Mouse (Mus musculus) lung, postnatal 10 days (tissue): ENCODE measurements around the gene Gm17555.
"Not testable (repeated sequence)": the region's sequence is repeated elsewhere in the genome, so short reads cannot be mapped to it uniquely, and the experiment has no call there.

Experiments used
- DNase-seq: peaks from one replicate; pipeline ENCODE4 v3.0.0; 2021

The Gm17555 gene

DNA sequence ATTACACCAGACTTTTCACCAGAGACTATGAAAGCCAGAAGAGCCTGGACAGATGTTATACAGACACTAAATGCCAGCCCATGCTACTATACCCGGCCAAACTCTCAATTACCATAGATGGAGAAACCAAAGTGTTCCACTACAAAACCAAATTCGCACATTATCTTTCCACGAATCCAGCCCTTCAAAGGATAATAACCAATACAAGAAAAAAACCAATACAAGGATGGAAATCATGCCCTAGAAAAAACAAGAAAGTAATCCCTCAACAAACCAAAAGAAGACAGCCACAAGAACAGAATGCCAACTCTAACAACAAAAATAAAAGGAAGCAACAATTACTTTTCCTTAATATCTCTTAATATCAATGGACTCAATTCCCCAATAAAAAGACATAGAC, at the start of gene Gm17555:
Gene Gm17555 (plus strand): TSS at position 301 of the 400 bp plus-strand sequence.
- DNase-seq: not testable (repeated sequence)

DNA sequence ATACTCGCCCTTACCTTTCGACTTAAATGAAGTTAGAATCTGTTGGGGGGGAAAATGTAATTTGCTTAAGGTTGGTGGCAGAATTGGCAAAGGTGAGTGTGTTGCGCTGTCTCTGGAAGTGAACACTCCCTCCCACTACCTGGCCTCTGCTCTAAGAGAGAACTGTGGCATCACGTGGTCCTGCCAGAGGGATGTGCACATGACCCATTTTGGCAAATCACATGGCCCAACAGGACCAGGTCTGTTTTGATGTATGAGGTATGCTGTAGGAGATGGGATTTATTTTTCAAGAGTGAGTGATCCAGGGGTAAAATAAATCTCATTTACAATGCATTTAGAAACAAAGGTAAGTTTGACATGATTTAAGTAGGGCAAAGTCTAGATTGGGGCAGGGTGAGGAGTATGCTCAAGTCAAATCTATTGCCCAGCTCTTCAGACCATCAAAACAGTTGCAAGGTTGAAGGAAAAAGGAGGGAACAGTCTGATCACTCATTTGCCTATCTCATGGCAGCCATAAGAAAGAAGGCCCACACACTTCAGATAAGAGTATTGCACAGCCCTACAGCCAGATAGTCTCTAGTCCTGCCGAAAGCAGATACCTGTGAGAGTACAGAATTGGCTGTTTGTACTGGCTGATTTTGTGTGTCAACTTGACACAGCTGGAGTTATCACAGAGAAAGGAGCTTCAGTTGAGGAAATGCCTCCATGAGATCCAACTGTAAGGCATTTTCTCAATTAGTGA, 49.5 kb upstream of the Gm17555 start:
- no peak for DNase-seq

DNA sequence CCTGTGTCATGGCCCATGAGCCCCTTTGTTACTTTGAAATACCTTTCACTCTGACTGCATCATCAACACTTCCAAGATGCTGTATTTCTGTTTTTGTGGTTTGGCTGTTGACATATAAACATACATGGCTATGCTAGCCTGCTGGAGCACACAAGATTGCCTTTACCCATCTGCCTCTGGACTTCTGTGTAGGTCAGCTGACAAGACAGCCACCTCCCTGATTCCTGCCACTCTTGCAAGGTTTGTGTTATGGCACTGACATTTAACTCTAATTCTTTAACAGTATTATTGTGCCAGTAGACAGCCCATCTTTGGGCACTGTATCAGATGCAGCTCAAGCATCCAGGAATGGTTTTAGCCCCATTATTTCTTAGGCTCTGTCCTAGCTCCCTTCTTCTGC, 48.6 kb upstream of the Gm17555 start:
- DNase-seq: no peak

DNA sequence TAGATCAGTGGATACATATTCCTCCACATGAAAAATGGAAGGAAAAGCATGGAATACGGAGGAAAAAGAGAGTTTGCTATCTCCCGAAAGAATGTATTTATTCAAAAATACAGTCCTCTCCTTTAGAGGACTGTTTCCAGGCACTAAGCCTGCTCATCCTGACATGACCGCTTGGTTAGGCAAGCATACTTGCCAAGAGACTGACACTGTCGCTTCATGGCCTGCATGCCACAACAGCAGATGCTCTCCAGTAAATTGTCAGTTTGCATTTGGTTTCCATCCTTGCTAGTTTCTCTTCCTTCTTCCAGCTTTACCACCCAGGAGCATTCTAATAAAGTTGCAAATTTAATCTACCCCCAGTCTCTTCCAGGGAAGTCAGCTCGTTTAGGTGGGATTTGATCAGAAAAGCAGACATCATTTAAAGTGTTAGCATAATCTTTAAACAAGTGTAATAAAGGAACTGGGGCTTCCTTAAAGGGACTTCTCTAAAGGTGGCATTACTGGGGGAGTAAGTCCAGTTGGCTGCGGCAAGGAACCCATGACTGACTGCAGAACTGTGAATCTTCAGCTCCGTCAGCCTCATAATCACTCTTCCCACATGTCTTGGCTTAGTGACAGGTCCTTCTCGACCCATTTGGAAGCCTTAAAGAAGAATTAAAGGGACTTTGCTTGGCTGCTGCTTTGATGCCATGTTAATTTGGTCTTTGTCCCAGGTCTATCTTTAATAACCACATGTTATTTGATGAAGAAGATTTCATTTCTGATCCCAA, 47.9 kb upstream of the Gm17555 start:
- no peak for DNase-seq

DNA sequence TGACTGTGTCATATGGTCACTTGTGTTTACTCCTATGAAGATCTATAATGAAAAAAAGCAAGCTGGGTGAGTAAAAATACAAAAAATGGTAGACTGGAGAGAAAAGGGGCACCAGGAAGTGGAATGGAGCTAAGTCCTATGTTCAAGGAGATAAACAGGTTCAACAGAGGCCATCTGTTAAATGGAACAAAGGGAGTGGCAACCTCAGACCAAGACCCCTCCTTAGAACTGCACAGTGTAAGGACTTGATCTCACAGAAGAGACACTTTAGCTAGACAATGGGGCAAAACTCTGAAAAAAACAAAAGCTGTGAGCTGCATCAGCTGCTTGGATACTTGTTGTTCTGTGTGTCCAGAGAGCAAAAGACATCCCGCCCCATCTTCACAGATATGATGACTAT, 43.5 kb upstream of the Gm17555 start:
- no peak for DNase-seq

DNA sequence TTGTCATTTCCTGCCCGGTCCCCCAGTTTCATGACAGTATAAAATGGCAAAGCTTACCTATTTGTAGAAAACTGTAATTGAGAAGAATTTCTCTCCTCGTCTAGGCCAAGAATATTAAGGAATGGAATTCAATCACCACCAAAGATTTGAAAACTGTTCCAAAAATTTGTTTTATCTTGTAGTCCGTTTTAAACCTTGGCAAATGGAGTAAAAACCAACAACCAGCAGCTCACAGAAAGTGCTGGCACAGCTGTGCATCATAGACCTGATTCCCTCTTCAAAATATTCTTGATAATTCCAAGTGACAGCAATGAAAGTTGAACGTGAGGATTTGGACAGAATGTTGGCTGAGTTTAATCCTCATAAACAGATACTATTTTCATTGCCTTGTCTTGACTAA, 23.6 kb upstream of the Gm17555 start:
- no peak for DNase-seq

DNA sequence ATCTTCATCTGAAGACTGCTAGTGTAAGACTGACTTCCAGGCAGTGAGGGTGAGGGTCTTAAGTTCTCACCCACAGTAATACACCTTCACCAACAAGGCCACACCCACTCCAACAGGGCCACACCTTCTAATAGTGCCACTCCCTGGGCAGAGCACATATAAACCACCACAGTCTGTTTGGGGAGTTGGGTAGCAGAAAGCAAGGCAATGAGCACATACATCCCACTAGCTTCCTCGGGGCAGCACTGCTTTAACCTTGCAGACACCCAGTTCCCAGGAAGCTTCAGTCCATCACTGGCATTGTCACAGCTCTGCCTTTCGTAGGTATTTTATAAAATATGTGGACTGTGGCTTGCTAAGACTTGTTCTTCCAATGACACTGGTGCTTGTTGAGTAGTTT, 22.8 kb upstream of the Gm17555 start:
- DNase-seq: no peak

DNA sequence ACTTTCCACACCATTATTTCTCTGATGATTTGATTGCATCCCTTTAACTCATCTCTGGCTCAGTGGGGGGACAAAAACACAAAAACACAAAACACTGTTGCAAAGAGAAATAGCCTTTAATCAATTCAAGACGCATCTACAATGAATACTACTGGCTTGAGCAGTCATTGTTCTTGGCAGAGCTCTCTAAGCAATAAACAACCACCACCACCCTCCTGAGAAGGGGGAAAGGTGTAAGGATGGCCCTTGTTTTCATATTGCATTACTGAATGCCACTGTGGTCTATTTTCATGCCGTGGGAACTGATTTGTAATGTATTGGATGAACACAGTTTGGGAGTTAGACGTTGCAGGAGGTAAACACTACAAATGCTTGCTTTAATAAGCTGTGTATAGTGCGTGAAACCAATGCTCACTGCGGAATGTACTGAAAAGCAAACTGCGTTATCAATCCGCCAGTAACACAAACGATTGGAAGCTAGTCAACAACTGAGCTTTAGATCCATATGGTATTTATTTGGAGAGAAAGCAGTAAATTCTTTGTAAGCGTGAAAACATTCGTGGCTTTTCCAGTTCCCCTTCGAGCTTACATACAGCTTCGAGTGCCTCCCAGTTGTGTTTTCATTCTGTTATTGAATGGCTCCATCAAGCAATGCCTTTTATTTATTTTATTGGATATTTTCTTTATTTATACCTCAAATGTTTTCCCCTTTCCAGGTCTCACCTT, 19.1 kb upstream of the Gm17555 start:
- no peak for DNase-seq

DNA sequence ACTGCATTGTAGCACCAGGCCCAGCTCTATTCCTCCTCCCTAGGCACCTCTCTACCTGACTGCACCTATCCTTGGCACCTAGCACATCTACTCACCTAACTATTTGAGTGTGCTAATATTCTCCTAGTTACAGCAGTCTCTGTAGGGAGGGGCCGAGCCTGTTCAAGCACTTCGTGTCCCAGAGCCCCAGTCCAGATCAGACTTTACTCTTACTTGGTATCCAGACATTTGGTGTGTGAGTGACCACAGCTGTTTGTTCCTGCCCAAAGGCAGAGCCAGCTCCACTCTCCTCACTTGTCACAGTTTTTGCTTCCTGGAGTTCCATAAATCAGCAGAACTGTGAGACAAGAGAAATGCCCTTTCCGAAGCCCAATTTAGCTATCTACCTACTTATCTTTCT, 15.9 kb upstream of the Gm17555 start:
- peak; percentile 33 for DNase-seq

DNA sequence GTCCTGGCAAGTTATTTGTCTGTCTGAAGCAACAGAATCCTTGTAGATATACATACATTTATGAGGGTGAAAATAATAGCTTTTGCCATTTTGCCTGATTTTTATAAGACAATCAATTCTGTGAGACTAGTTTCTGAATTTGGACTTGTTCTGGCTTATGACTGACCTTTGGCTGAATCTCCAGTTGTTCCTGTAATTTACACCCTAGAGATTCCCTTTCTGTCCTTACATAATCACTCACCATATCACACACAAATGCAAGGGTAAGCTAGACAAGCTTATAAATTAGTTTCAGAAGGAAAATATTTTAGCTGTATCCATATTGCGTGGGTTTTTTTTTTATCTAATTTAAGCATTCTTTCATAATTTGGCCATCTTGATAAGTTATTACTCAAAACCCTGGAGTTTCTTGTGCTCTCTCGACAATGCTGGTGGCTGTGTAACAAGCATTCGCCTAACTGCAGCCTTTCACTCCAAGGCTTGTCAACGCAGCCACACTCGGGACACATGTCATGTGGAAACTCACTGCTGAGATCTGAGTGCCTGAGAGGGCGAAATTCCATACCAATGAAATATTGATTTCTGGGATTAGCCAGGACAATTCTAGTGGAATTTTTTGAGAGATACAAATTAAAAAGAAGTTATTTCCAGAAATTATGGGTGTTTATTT, 3.8 kb upstream of the Gm17555 start:
- DNase-seq: no peak

DNA sequence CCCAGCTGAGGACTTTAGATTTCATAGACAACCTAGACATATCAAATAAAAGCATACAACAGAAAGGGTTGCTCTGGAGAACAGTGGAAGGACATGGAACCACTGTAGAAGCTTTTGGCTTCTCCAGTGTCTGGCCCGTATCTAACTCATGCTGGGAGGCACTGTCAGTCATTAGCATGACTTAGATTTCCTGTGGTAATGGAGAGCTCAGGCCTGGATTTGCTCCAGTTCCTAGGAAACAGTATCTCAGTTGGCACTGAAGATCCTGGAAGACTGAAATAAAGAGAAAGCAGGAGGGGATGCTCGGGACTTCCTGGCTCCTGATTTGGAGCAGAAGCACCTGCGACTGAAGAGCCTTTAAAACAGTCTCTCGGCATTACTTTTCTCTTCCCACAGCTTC, 12.7 kb downstream of the Gm17555 start:
- DNase-seq: no peak

DNA sequence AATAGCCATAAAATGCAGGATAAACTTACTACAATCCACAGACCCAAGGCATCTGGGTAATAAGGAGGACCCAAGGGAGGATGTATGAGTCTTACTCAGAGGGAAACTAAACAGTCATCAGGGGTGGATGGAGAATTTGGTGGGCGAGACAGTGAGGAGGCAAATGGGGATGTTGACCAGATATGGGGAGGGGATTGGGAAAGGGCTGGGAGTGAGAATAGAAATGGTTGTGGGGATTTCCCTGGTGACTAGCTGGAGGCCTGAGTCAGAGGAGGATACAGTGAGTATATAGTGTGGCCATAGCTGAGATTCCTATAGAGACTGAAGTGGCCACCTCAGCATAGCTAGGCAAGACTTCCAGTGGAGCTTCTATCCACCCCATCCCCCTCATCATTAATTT, 16.8 kb downstream of the Gm17555 start:
- DNase-seq: no peak

DNA sequence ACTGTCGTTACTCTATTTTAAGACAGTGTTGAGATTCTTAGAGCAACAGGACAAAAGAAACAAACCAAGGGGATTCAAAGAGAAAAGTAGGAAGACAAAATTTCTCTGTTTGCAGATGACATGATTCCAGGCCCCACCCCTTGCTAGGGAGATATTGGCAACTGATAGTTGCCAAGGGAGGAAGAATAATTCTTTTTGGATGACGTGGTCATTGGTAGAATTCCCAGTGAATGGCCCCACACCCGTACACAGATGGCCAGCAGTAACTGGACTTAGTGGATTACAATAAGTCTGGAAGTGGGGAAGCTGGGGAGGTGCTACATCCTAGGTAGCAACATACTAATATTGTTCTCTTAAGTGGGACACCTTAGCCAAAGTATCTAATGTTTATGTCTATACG, 22.0 kb downstream of the Gm17555 start:
- peak; percentile 21 for DNase-seq

DNA sequence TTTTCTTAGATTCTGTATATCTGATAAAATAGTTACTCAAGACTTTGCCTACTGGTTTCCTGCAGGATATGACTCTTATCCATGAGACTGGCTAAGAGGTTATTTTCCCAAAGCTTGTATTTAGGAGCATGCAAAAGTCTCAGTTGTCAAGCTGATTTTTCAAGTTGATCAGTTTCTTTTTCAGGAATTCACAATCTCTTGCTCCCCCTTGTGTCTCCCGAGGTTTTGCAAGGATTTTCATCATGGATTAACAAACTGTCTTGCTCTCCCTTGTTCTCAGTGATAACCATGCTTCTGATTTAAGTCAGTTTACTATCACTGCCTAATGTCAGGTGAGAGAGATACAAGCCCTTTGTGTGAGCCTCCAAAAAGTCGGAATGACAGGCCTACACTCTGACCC, 30.5 kb downstream of the Gm17555 start:
- DNase-seq: peak; percentile 51

DNA sequence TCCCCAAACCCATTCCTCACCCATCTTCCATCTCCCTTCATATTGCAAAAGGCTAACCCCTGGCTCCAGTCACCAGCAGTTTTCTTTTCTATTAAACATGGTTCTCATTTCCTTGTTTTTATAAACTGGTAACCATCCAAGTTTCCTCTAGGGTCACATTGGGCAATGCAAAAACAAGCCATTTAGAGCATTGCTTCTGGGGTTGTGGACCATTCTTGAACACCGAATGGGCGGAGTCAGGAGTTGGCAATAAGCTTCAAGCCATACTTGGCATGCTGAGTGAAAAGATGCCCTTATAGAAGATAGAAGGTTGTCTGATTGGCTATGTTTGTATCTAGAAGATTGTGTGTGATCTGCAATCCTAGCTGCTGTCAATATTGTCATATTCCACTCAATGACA, 33.6 kb downstream of the Gm17555 start:
- peak; percentile 5 for DNase-seq

DNA sequence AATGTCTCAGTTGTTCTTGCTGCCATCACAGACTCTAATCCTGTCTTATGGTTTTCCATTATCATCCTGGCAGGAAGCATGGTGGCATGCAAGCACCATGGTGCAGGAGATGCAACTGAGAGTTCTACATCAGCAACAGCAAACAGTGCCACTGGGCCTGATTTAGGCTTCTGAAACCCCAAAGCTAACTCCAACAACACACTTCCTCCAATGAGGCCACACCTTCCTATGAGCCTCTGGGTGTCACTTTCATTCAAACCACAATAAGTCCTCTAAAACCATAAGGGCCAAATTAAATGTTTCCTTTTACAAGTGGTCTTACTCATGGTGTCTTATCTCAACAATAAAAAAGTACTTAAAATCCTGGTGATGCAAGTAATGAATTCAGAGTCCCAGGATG, 37.3 kb downstream of the Gm17555 start:
- no peak for DNase-seq
